Mouse (Mus musculus) embryonic fibroblast, embryonic 13.5 days (primary cell): ENCODE measurements at regions not wholly inside any gene's neighbourhood (a gene's known extent, or its start where the extent isn't known, plus 50 kb on each side); places are given as distances from the start of the nearest gene placed in this dataset.

ENCODE experiments used
- H3K27ac ChIP-seq: 2 replicates; pipeline ENCODE4 v1.5.1; 2012; ENCODE audit warnings: low read length, control low read depth, inconsistent platforms; ENCODE audit not compliant: insufficient read depth
- H3K4me1 ChIP-seq: 2 replicates; pipeline ENCODE4 v1.6.1; 2011; ENCODE audit warnings: low read length; ENCODE audit not compliant: control insufficient read depth, insufficient read depth
- H3K4me3 ChIP-seq: 2 replicates; pipeline ENCODE4 v1.5.1; 2011; ENCODE audit warnings: mild to moderate bottlenecking, control low read depth, low read length; ENCODE audit not compliant: insufficient read depth
- CTCF ChIP-seq: IDR thresholded peaks from 2 replicates; pipeline ENCODE4 v1.5.1; 2011; ENCODE audit warnings: mild to moderate bottlenecking, control low read depth, low read length, moderate library complexity, borderline replicate concordance; ENCODE audit not compliant: insufficient read depth
- POLR2A ChIP-seq: IDR thresholded peaks from 2 replicates; pipeline ENCODE4 v1.6.1; 2011; ENCODE audit warnings: low read depth, mild to moderate bottlenecking, control low read depth, low read length, moderate library complexity

GRCm38 (mm10) chr14:58494400-58494987, 424.1 kb downstream of the Fgf9 start:
- peaks cover 3% of the 10 kb centered on the region; the same call in 1 of the 2 replicates for H3K4me1 ChIP-seq
- H3K27ac ChIP-seq = no peak overlapping the region
- no peak overlapping the region for H3K4me3 ChIP-seq
- TF ChIP-seq POLR2A = no peak
- TF ChIP-seq CTCF = no peak

GRCm38 (mm10) chr14:58492118-58492517, 421.8 kb downstream of the Fgf9 start:
- Histone ChIP-seq H3K4me3 (no peak overlapping the region), H3K27ac (no peak overlapping the region), H3K4me1 (peaks cover 10% of the 10 kb centered on the region)
- TF ChIP-seq CTCF (no peak), POLR2A (no peak)

- TF ChIP-seq CTCF = no peak
- TF ChIP-seq POLR2A = no peak
- Histone ChIP-seq H3K4me3 (no peak overlapping the region), H3K4me1 (peaks cover 10% of the 10 kb centered on the region), H3K27ac (no peak overlapping the region)
Observed at GRCm38 (mm10) chr14:58488803-58489202, 418.5 kb downstream of the Fgf9 start.

- peaks cover 10% of the 10 kb centered on the region for H3K4me1 ChIP-seq
- TF ChIP-seq POLR2A (no peak), CTCF (no peak)
- H3K4me3 ChIP-seq = no peak overlapping the region
- H3K27ac ChIP-seq = 0 out of 2 replicates have a peak overlapping the region, but pooled peaks have one; percentile 22
Observed at GRCm38 (mm10) chr14:58487836-58488235, 417.5 kb downstream of the Fgf9 start.

- no peak overlapping the region for H3K4me3 ChIP-seq
- no peak overlapping the region for H3K27ac ChIP-seq
- peaks cover 3% of the 10 kb centered on the region; the same call in 1 of the 2 replicates for H3K4me1 ChIP-seq
- no peak for TF ChIP-seq CTCF
- TF ChIP-seq POLR2A = no peak
Observed at GRCm38 (mm10) chr14:58480454-58480853, 410.1 kb downstream of the Fgf9 start.

GRCm38 (mm10) chr14:58470678-58471077, 400.3 kb downstream of the Fgf9 start:
- no peaks in the 10 kb centered on the region for H3K4me1 ChIP-seq
- TF ChIP-seq POLR2A = no peak
- no peak for TF ChIP-seq CTCF
- H3K4me3 ChIP-seq = no peak overlapping the region
- H3K27ac ChIP-seq = no peak overlapping the region

GRCm38 (mm10) chr14:58468451-58468850, 398.1 kb downstream of the Fgf9 start:
- TF ChIP-seq CTCF (no peak), POLR2A (no peak)
- no peak overlapping the region for H3K27ac ChIP-seq

GRCm38 (mm10) chr14:58467856-58468255, 397.5 kb downstream of the Fgf9 start:
- Histone ChIP-seq H3K27ac (no peak overlapping the region), H3K4me1 (no peaks in the 10 kb centered on the region), H3K4me3 (no peak overlapping the region)
- TF ChIP-seq CTCF (no peak), POLR2A (no peak)

More at GRCm38 (mm10) chr14:58468451-58468850, 398.1 kb downstream of the Fgf9 start:
- Histone ChIP-seq H3K4me3 (no peak overlapping the region), H3K4me1 (no peaks in the 10 kb centered on the region)

- no peak for TF ChIP-seq CTCF
- TF ChIP-seq POLR2A = no peak
- no peak overlapping the region for H3K4me3 ChIP-seq
- H3K27ac ChIP-seq = no peak overlapping the region
- H3K4me1 ChIP-seq = peaks cover 4% of the 10 kb centered on the region; the same call in 1 of the 2 replicates
Observed at GRCm38 (mm10) chr14:58446776-58447354, 376.5 kb downstream of the Fgf9 start.

GRCm38 (mm10) chr14:58444496-58444895, 374.1 kb downstream of the Fgf9 start:
- peaks cover 4% of the 10 kb centered on the region; the same call in 1 of the 2 replicates for H3K4me1 ChIP-seq
- H3K4me3 ChIP-seq = no peak overlapping the region
- TF ChIP-seq POLR2A = no peak
- TF ChIP-seq CTCF = no peak
- H3K27ac ChIP-seq = no peak overlapping the region

GRCm38 (mm10) chr14:58442501-58442900, 372.2 kb downstream of the Fgf9 start:
- Histone ChIP-seq H3K4me3 (no peak overlapping the region), H3K27ac (no peak overlapping the region), H3K4me1 (peaks cover 4% of the 10 kb centered on the region; the same call in 1 of the 2 replicates)
- TF ChIP-seq CTCF (no peak), POLR2A (no peak)
